Mouse (Mus musculus): ENCODE measurements around the gene Strip1. TPM values are rescaled to one million over a fixed set of nuclear protein-coding genes. Genes with fewer than 3 reads are reported as not detected.

Strip1 gene
- polyA plus RNA-seq, 1 experiment from 2014 or later = 92.2 TPM

DNA sequence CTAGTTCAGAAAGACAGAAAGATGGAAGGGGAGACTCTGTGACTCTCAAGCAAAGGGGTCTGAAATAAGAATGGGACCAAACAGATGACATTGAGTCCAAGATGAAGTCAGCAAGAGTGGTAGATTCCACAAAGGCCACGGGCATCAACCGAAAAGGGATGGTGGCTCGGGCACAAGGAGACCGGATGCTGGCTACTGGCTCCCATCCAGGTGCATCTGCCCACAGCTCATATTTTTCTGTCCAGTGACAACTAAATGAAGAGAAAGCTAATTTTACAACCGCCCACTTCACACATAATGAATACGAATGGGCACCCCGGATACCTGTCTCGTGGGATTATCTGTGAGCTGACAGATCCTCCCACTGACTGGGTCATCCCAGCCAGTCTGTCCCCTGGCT is 24.3 kb downstream of the Strip1 start:
- H3K4me1 ChIP-seq (replicated peaks; ENCODE audit: control insufficient read depth, insufficient read depth, low read length) = no peaks in the 10 kb centered on the region
- no peak overlapping the region for H3K27ac ChIP-seq (ENCODE audit: low read depth, low read length)
- H3K9me3 ChIP-seq (ENCODE audit: control insufficient read depth, low read length) = no peaks in the 10 kb centered on the region
- no peaks in the 10 kb centered on the region for H3K27me3 ChIP-seq (ENCODE audit: control insufficient read depth, insufficient read depth, low read length)
- ATAC-seq (replicated peaks; ENCODE audit: low FRiP score) = no peak
- no peaks in the 10 kb centered on the region for H3K36me3 ChIP-seq (ENCODE audit: control insufficient read depth, insufficient read depth, low read length)
- no peak overlapping the region for H3K9ac ChIP-seq (ENCODE audit: low read length)
- 89% methylated on average over 8 of the region's 8 CpGs for WGBS
- no peak overlapping the region for H3K4me3 ChIP-seq (ENCODE audit: low read depth, low read length)
- no peak for DNase-seq (ENCODE audit: low spot score)
- no peak overlapping the region for H3K4me2 ChIP-seq (ENCODE audit: low read depth, low read length, severe bottlenecking)

- DNase-seq (ENCODE audit: low spot score) = peak; percentile 82
- Histone ChIP-seq H3K9ac (ENCODE audit: low read length) (no peak overlapping the region), H3K4me2 (ENCODE audit: low read depth, low read length, severe bottlenecking) (no peak overlapping the region), H3K4me1 (replicated peaks; ENCODE audit: control insufficient read depth, insufficient read depth, low read length) (no peaks in the 10 kb centered on the region), H3K27ac (ENCODE audit: low read depth, low read length) (no peak overlapping the region), H3K4me3 (ENCODE audit: low read depth, low read length) (no peak overlapping the region), H3K9me3 (ENCODE audit: control insufficient read depth, low read length) (no peaks in the 10 kb centered on the region), H3K27me3 (ENCODE audit: control insufficient read depth, insufficient read depth, low read length) (peaks cover 2% of the 10 kb centered on the region; the same call in 1 of the 2 replicates), H3K36me3 (ENCODE audit: control insufficient read depth, insufficient read depth, low read length) (no peaks in the 10 kb centered on the region)
- WGBS = 3% methylated on average over 4 of the region's 4 CpGs
- ATAC-seq (replicated peaks; ENCODE audit: low FRiP score) = peak; percentile 42; the same call in 1 of the 2 replicates
Observed at GRCm38 (mm10) chr3:107605304-107605703, 26.2 kb downstream of the Strip1 start.

GRCm38 (mm10) chr3:107600127-107600526 is 31.4 kb downstream of the Strip1 start:
- no peak for DNase-seq (ENCODE audit: low spot score)
- WGBS = 35% methylated on average over 5 of the region's 6 CpGs
- Histone ChIP-seq H3K36me3 (ENCODE audit: control insufficient read depth, insufficient read depth, low read length) (no peaks in the 10 kb centered on the region), H3K27me3 (ENCODE audit: control insufficient read depth, insufficient read depth, low read length) (peaks cover 49% of the 10 kb centered on the region), H3K9ac (ENCODE audit: low read length) (no peak overlapping the region), H3K27ac (ENCODE audit: low read depth, low read length) (no peak overlapping the region), H3K4me1 (replicated peaks; ENCODE audit: control insufficient read depth, insufficient read depth, low read length) (peaks cover 6% of the 10 kb centered on the region; the same call in 1 of the 2 replicates), H3K9me3 (ENCODE audit: control insufficient read depth, low read length) (no peaks in the 10 kb centered on the region), H3K4me2 (ENCODE audit: low read depth, low read length, severe bottlenecking) (no peak overlapping the region), H3K4me3 (ENCODE audit: low read depth, low read length) (no peak overlapping the region)
- no peak for ATAC-seq (replicated peaks; ENCODE audit: low FRiP score)

DNA sequence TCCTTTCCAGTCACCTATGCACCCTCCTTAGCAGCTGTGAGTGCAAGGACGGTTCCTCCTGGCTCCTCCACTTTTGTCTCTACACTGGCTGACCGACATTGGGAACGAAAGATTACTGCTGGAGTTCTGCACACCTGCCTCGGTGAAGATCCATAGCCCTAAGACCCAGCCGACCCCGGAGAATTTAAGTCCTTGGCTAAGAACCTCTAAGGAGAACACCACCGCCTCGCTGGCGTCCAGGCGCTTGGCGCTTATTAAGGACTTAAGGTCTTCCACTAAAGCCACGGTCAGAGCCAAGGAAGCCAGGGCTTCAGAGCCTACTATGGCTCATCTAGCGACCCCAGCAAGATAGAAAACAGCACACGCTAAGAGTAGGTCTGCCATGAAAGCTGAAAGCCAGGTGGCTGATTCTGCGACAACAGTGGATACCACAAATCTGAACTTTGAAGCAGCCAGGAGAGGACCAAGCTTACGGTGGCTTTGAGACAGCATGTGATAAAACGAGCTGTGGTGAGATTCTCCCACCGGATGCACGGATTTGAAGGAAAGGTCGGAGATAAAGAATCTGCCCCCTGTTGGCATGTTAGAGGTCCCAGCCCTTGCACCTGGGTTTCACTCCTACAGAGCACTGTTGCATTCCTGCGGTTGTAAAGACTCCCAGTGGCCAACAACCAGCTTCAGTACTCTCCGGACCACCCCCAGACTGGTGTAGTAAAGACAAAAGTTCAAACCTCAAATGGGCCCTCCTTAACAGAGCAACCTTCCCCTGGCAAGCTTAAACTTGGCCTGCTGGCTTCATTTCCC is 33.7 kb downstream of the Strip1 start:
- Histone ChIP-seq H3K4me1 (replicated peaks; ENCODE audit: control insufficient read depth, insufficient read depth, low read length) (peaks cover 10% of the 10 kb centered on the region; the same call in 1 of the 2 replicates), H3K27ac (ENCODE audit: low read depth, low read length) (no peak overlapping the region), H3K9me3 (ENCODE audit: control insufficient read depth, low read length) (no peaks in the 10 kb centered on the region), H3K9ac (ENCODE audit: low read length) (no peak overlapping the region), H3K36me3 (ENCODE audit: control insufficient read depth, insufficient read depth, low read length) (no peaks in the 10 kb centered on the region), H3K4me2 (ENCODE audit: low read depth, low read length, severe bottlenecking) (peak overlapping the region; percentile 18; the same call in 1 of the 2 replicates), H3K27me3 (ENCODE audit: control insufficient read depth, insufficient read depth, low read length) (peaks cover 70% of the 10 kb centered on the region), H3K4me3 (ENCODE audit: low read depth, low read length) (no peak overlapping the region)
- DNase-seq (ENCODE audit: low spot score) (no peak), ATAC-seq (replicated peaks; ENCODE audit: low FRiP score) (no peak)
- 3% methylated on average over 22 of the region's 22 CpGs for WGBS

GRCm38 (mm10) chr3:107597134-107597533 is 34.4 kb downstream of the Strip1 start:
- H3K4me1 ChIP-seq (replicated peaks; ENCODE audit: control insufficient read depth, insufficient read depth, low read length) = peaks cover 10% of the 10 kb centered on the region; the same call in 1 of the 2 replicates
- no peak overlapping the region for H3K4me3 ChIP-seq (ENCODE audit: low read depth, low read length)

GRCm38 (mm10) chr3:107596559-107596958 is 34.9 kb downstream of the Strip1 start:
- Histone ChIP-seq H3K4me2 (ENCODE audit: low read depth, low read length, severe bottlenecking) (peak overlapping the region; percentile 27; the same call in 1 of the 2 replicates), H3K9ac (ENCODE audit: low read length) (no peak overlapping the region), H3K9me3 (ENCODE audit: control insufficient read depth, low read length) (no peaks in the 10 kb centered on the region), H3K4me3 (ENCODE audit: low read depth, low read length) (peak overlapping the region; percentile 40; the same call in 1 of the 2 replicates), H3K4me1 (replicated peaks; ENCODE audit: control insufficient read depth, insufficient read depth, low read length) (peaks cover 10% of the 10 kb centered on the region; the same call in 1 of the 2 replicates), H3K36me3 (ENCODE audit: control insufficient read depth, insufficient read depth, low read length) (no peaks in the 10 kb centered on the region), H3K27ac (ENCODE audit: low read depth, low read length) (no peak overlapping the region), H3K27me3 (ENCODE audit: control insufficient read depth, insufficient read depth, low read length) (peaks cover 75% of the 10 kb centered on the region)
- DNase-seq (ENCODE audit: low spot score) = peak; percentile 76
- WGBS = under 1% methylated on average over 26 of the region's 26 CpGs
- no peak for ATAC-seq (replicated peaks; ENCODE audit: low FRiP score)

More at GRCm38 (mm10) chr3:107597134-107597533, 34.4 kb downstream of the Strip1 start:
- H3K27ac ChIP-seq (ENCODE audit: low read depth, low read length) = no peak overlapping the region
- no peaks in the 10 kb centered on the region for H3K9me3 ChIP-seq (ENCODE audit: control insufficient read depth, low read length)
- peak overlapping the region; percentile 18; the same call in 1 of the 2 replicates for H3K4me2 ChIP-seq (ENCODE audit: low read depth, low read length, severe bottlenecking)
- H3K9ac ChIP-seq (ENCODE audit: low read length) = no peak overlapping the region
- no peaks in the 10 kb centered on the region for H3K36me3 ChIP-seq (ENCODE audit: control insufficient read depth, insufficient read depth, low read length)
- DNase-seq (ENCODE audit: low spot score) (no peak), ATAC-seq (replicated peaks; ENCODE audit: low FRiP score) (no peak)
- WGBS = 3% methylated on average over 21 of the region's 24 CpGs
- H3K27me3 ChIP-seq (ENCODE audit: control insufficient read depth, insufficient read depth, low read length) = peaks cover 75% of the 10 kb centered on the region

- DNase-seq (ENCODE audit: low spot score) (peak; percentile 70), ATAC-seq (replicated peaks; ENCODE audit: low FRiP score) (0 out of 2 replicates have a peak, but pooled peaks have one; percentile 14)
- Histone ChIP-seq H3K9ac (ENCODE audit: low read length) (peak overlapping the region; percentile 47; the same call in 1 of the 2 replicates), H3K4me1 (replicated peaks; ENCODE audit: control insufficient read depth, insufficient read depth, low read length) (peaks cover 10% of the 10 kb centered on the region; the same call in 1 of the 2 replicates), H3K36me3 (ENCODE audit: control insufficient read depth, insufficient read depth, low read length) (no peaks in the 10 kb centered on the region), H3K27ac (ENCODE audit: low read depth, low read length) (no peak overlapping the region), H3K9me3 (ENCODE audit: control insufficient read depth, low read length) (no peaks in the 10 kb centered on the region), H3K4me3 (ENCODE audit: low read depth, low read length) (peak overlapping the region; percentile 40), H3K27me3 (ENCODE audit: control insufficient read depth, insufficient read depth, low read length) (peaks cover 75% of the 10 kb centered on the region), H3K4me2 (ENCODE audit: low read depth, low read length, severe bottlenecking) (peak overlapping the region; percentile 69; the same call in 1 of the 2 replicates)
- under 1% methylated on average over 34 of the region's 34 CpGs for WGBS
Observed at GRCm38 (mm10) chr3:107595938-107596461, 35.5 kb downstream of the Strip1 start.

DNA sequence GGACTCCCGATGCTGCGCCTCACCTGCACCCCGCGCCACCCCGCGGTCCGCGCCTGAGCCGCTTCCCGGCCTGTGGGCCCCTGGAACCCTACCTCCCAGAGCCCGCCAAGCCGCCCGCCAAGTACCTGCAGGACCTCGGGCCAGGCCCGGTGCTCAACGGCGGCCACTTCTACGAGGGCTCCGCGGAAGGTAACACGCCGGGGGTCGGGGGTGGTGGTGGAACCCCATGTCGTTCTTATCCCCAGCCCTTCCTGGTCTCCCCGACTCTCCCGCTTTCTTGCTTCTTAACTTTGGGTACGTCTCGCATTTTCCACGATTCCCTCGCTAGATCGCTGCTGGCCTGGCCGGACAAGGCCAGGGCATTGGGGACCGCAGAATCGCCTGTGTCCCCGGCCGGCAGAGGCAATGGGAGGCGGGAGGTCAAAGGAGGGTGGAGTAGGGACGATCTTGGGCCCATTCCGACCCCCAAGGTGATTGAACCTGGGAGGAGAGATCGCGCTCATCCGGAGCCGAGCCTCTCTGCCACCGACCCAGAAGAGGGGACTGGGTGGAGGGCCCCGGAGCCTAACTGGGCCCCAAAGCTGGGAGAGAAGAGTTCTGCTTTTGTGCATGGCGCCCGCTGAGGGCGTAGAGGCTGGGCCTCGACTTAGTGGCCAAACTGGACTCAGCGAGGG is 36.1 kb downstream of the Strip1 start:
- H3K36me3 ChIP-seq (ENCODE audit: control insufficient read depth, insufficient read depth, low read length) = no peaks in the 10 kb centered on the region
- H3K4me1 ChIP-seq (replicated peaks; ENCODE audit: control insufficient read depth, insufficient read depth, low read length) = peaks cover 10% of the 10 kb centered on the region; the same call in 1 of the 2 replicates
- no peaks in the 10 kb centered on the region for H3K9me3 ChIP-seq (ENCODE audit: control insufficient read depth, low read length)
- H3K4me3 ChIP-seq (ENCODE audit: low read depth, low read length) = peak overlapping the region; percentile 40
- H3K4me2 ChIP-seq (ENCODE audit: low read depth, low read length, severe bottlenecking) = peak overlapping the region; percentile 69
- peaks cover 73% of the 10 kb centered on the region for H3K27me3 ChIP-seq (ENCODE audit: control insufficient read depth, insufficient read depth, low read length)
- ATAC-seq (replicated peaks; ENCODE audit: low FRiP score) = peak; percentile 38
- DNase-seq (ENCODE audit: low spot score) = peak; percentile 68
- H3K9ac ChIP-seq (ENCODE audit: low read length) = peak overlapping the region; percentile 47
- WGBS = under 1% methylated on average over 50 of the region's 50 CpGs
- 0 out of 2 replicates have a peak overlapping the region, but pooled peaks have one; percentile 25 for H3K27ac ChIP-seq (ENCODE audit: low read depth, low read length)

All from forebrain, embryonic 11.5 days (tissue).